Mouse (Mus musculus) CH12.LX (cell line): ENCODE results near the gene Ethe1. TPM values are rescaled to one million over a fixed set of nuclear protein-coding genes. Genes with fewer than 3 reads are reported as not detected.

Experiments used
- DNase-seq: peaks from one replicate; pipeline ENCODE4 v3.0.0-alpha.2; 2013; ENCODE audit errors: extremely low read depth
- H3K27ac ChIP-seq: 2 replicates; pipeline ENCODE4 v1.5.1; 2012; ENCODE audit warnings: low read depth, mild to moderate bottlenecking, control low read depth, moderate library complexity; ENCODE audit not compliant: insufficient read depth
- H3K27me3 ChIP-seq: replicated peaks from 2 replicates; pipeline ENCODE3; 2012; ENCODE audit warnings: inconsistent platforms
- H3K36me3 ChIP-seq, 2 experiments: replicated peaks in 1 of 2; 2 replicates each; pipeline versions ENCODE3 to v1.6.1; 2012; ENCODE audit warnings: inconsistent platforms in 1 of 2, low read length in 1 of 2, mild to moderate bottlenecking in 1 of 2, mixed read lengths in 1 of 2, moderate library complexity in 1 of 2; ENCODE audit not compliant: control insufficient read depth in 1 of 2, insufficient read depth in 1 of 2
- H3K4me1 ChIP-seq, 2 experiments: 2 replicates each; pipeline ENCODE4 v1.6.1; 2012; ENCODE audit warnings: inconsistent platforms in 1 of 2, moderate library complexity in 1 of 2; ENCODE audit not compliant: insufficient read depth in 2 of 2, control insufficient read depth in 1 of 2
- H3K4me2 ChIP-seq: 2 replicates; pipeline ENCODE4 v1.6.1; 2012; ENCODE audit warnings: low read depth, mild to moderate bottlenecking, control low read depth; ENCODE audit not compliant: poor library complexity, insufficient read depth, severe bottlenecking
- H3K4me3 ChIP-seq, 3 experiments: fragments of 150-350 bp in 1 of 3; sonication (generic) in 1 of 3; replicated peaks in 1 of 3; 2 replicates each; pipeline versions ENCODE3 to v1.5.1; 2011 to 2012; ENCODE audit warnings: low read depth in 2 of 3, low read length in 2 of 3, mild to moderate bottlenecking in 2 of 3, moderate library complexity in 2 of 3, control low read depth in 1 of 3, improper control_type of control experiment in 1 of 3, inconsistent platforms in 1 of 3, mixed read lengths in 1 of 3; ENCODE audit not compliant: poor library complexity in 1 of 3
- H3K79me2 ChIP-seq: replicated peaks from 2 replicates; pipeline ENCODE4 v1.6.1; 2012; ENCODE audit warnings: mild to moderate bottlenecking, moderate library complexity; ENCODE audit not compliant: control insufficient read depth, poor library complexity, insufficient read depth, severe bottlenecking; ENCODE audit errors: extremely low read depth
- H3K9ac ChIP-seq: 2 replicates; pipeline ENCODE4 v1.6.1; 2012; ENCODE audit warnings: low read depth, mild to moderate bottlenecking, control low read depth, moderate library complexity; ENCODE audit not compliant: insufficient read depth
- H3K9me3 ChIP-seq: replicated peaks from 2 replicates; pipeline ENCODE3; 2012; ENCODE audit warnings: low read length, inconsistent platforms, mixed read lengths
- BHLHE40 ChIP-seq: IDR thresholded peaks from 2 replicates; pipeline ENCODE4 v1.6.1; 2011; ENCODE audit warnings: mild to moderate bottlenecking, low read depth, low read length, improper control_type of control experiment
- CHD2 ChIP-seq: IDR thresholded peaks from 2 replicates; pipeline ENCODE4 v1.6.1; 2011; ENCODE audit warnings: low read length, improper control_type of control experiment
- ELF1 ChIP-seq: IDR thresholded peaks from 2 replicates; pipeline ENCODE4 v1.6.1; 2014; ENCODE audit warnings: low read depth, mild to moderate bottlenecking, inconsistent platforms, low read length, improper control_type of control experiment
- ETS1 ChIP-seq: conservative IDR thresholded peaks from 2 replicates; pipeline ENCODE4 v1.6.1; 2012; ENCODE audit warnings: low read depth, mild to moderate bottlenecking, inconsistent platforms, low read length, improper control_type of control experiment, moderate library complexity
- IRF4 ChIP-seq: IDR thresholded peaks from 2 replicates; pipeline ENCODE4 v1.6.1; 2014; ENCODE audit warnings: low read depth, mild to moderate bottlenecking, inconsistent platforms, low read length, improper control_type of control experiment
- JUND ChIP-seq: conservative IDR thresholded peaks from 2 replicates; pipeline ENCODE4 v1.6.1; 2011; ENCODE audit warnings: low read depth, low read length, improper control_type of control experiment
- KAT2A ChIP-seq: IDR thresholded peaks from 2 replicates; pipeline ENCODE4 v1.6.1; 2012; ENCODE audit warnings: low read length, improper control_type of control experiment, inconsistent platforms; ENCODE audit not compliant: insufficient replicate concordance
- MAFK ChIP-seq: IDR thresholded peaks from 2 replicates; pipeline ENCODE4 v1.6.1; 2011; ENCODE audit warnings: low read length, improper control_type of control experiment; ENCODE audit not compliant: insufficient replicate concordance
- MAX ChIP-seq: IDR thresholded peaks from 2 replicates; pipeline ENCODE4 v1.6.1; 2011; ENCODE audit warnings: low read length, improper control_type of control experiment
- NELFE ChIP-seq: IDR thresholded peaks from 2 replicates; pipeline ENCODE4 v1.6.1; 2011; ENCODE audit warnings: low read depth, low read length, improper control_type of control experiment
- NRF1 ChIP-seq: IDR thresholded peaks from 2 replicates; pipeline ENCODE4 v1.6.1; 2014; ENCODE audit warnings: low read depth, mild to moderate bottlenecking, inconsistent platforms, low read length, improper control_type of control experiment, moderate library complexity
- POLR2AphosphoS2 ChIP-seq: IDR thresholded peaks from 2 replicates; pipeline ENCODE4 v1.6.1; 2011; ENCODE audit warnings: low read depth, low read length, improper control_type of control experiment
- RCOR1 ChIP-seq: conservative IDR thresholded peaks from 2 replicates; pipeline ENCODE4 v1.6.1; 2012; ENCODE audit warnings: low read depth, mild to moderate bottlenecking, inconsistent platforms, low read length, improper control_type of control experiment
- ZC3H11A ChIP-seq: IDR thresholded peaks from 2 replicates; pipeline ENCODE4 v1.6.1; 2012; ENCODE audit warnings: low read depth, mild to moderate bottlenecking, inconsistent platforms, low read length, improper control_type of control experiment
- ZMIZ1 ChIP-seq: IDR thresholded peaks from 2 replicates; pipeline ENCODE4 v1.6.1; 2012; ENCODE audit warnings: low read depth, mild to moderate bottlenecking, inconsistent platforms, low read length, improper control_type of control experiment
- dilution Hi-C: fragments of 300-500 bp; cut with MboI; formaldehyde crosslinking; loops from 2 replicates; pipeline ENCODE4 v1.14.3; 2020; ENCODE audit warnings: low sequenced_read_pairs; ENCODE audit not compliant: extremely low pct_unique_long_range_greater_than_20kb, extremely low pct_ligation_motif_present
- in situ Hi-C: fragments of 300-500 bp; cut with MboI; formaldehyde crosslinking; loops from 3 replicates; pipeline ENCODE4 v1.14.3; 2019; ENCODE audit warnings: low sequenced_read_pairs, low pct_ligation_motif_present, low pct_unique_long_range_greater_than_20kb, mixed read lengths
- polyA plus RNA-seq: library from polyadenylated mRNA; unstranded; fragments of >175 nt; gene quantifications from 2 replicates; pipeline ENCODE4 v1.2.1, GENCODE M21; 2012; ENCODE audit warnings: low read depth; ENCODE audit not compliant: insufficient read length
- total RNA-seq, 2 experiments: library from RNA; depleted of rRNA; stranded (reverse); fragments of 300-350 nt in 1 of 2; fragments of >200 nt in 1 of 2; gene quantifications; 2 replicates each; pipeline ENCODE4 v1.2.3; 2012 to 2014

The Ethe1 gene
- total and polyA plus RNA-seq, 3 experiments: 22.8 to 32.0 (median 24.1) TPM

DNA sequence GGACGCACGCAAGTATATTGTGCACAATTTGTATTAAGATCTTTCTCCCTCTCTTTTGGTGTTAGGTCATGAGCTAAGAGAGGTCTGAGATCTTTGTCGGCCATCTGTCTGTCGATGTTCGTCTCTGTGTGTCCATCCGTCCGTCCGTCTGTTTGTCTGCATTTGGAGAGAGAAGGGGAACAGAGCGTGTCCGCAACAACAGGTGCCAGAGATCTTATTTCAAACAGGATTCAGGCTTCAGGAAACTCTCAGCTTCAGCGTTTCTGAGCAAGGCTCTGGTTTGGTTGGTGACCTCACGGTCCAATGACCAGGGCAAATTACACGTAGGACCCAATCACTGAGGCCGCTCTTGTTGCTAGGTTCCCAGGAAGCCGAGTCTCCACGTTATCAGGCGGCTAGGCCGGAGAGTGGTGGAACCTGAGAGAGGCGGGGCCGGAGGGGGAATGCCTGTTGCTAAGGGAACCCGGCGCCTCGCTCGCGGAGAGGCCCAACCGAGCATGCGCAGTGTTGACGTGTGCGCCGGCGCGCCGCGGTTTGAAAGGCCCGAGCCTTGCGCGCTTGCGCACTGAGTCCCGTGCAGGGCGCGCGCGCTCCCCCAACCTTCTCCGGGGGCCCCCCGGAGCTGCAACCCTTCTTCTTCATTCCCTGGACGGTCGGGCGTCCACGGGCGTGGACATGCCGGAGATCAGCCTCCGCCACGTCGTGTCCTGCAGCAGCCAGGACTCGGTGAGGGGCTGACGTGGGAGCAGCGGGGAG, 40.5 kb upstream of the Ethe1 start (continued):
- TF ChIP-seq KAT2A (peak; percentile 65; the same call in 1 of the 2 replicates), BHLHE40 (peak; percentile 91)

DNA sequence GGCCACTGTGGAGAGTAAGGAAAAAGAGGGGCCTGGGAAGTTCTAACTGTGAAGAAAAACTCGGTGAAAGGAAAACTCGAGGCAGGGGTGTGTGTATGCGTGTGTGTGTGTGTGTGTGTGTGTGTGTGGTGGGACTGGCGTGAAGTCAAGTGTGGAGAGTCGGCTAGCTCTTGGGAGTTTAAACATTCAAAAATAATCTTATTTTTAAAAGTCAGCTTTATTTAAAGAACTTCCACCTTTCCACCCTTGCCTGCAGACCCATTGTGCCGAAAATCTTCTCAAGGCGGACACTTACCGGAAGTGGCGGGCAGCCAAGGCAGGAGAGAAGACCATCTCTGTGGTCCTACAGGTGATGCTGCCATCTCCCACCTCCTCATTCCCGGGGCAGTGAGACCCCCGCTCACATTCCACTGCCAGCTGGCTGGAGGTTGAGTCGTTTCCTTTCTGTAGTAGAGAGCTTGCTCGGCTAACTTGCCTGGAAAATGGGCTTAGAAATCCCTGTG, 39.8 kb upstream of the Ethe1 start:
- no peak overlapping the region for H3K27ac ChIP-seq
- DNase-seq: no peak

GRCm38 (mm10) chr7:24551985-24552759, 35.2 kb upstream of the Ethe1 start:
- Histone ChIP-seq H3K27me3 (no peaks in the 10 kb centered on the region), H3K4me3 (no peak overlapping the region), H3K9me3 (peaks cover 7% of the 10 kb centered on the region), H3K4me2 (no peak overlapping the region), H3K79me2 (peaks cover 19% of the 10 kb centered on the region), H3K36me3 (peaks cover 46 to 82% of the 10 kb centered on the region in 2 experiments), H3K9ac (no peak overlapping the region), H3K27ac (no peak overlapping the region), H3K4me1 (peaks cover 16 to 66% of the 10 kb centered on the region in 2 experiments)
- DNase-seq: no peak
- dilution Hi-C loops (no loop called here), in situ Hi-C loops (no loop called here)
- TF ChIP-seq MAFK (no peak), ZC3H11A (no peak), IRF4 (no peak), POLR2AphosphoS2 (no peak), RCOR1 (no peak)

More for the DNA sequence above, 39.8 kb upstream of the Ethe1 start:
- in situ Hi-C loops (no loop called here), dilution Hi-C loops (no loop called here)
- Histone ChIP-seq H3K4me1 (peaks cover 3 to 46% of the 10 kb centered on the region in 2 experiments; a peak in 3 of 4 replicates), H3K9me3 (peaks cover 6% of the 10 kb centered on the region), H3K9ac (peak overlapping the region; percentile 93), H3K4me2 (peak overlapping the region; percentile 52), H3K79me2 (peaks cover 18% of the 10 kb centered on the region), H3K27me3 (no peaks in the 10 kb centered on the region), H3K4me3 (peak overlapping the region; percentile 70 to 97 (median 89)), H3K36me3 (peaks cover 29 to 47% of the 10 kb centered on the region in 2 experiments)
- TF ChIP-seq ELF1 (peak; percentile 59; the same call in 1 of the 2 replicates), NELFE (no peak), CHD2 (no peak), JUND (no peak), ZMIZ1 (0 out of 2 replicates have a peak, but pooled peaks have one; percentile 57), NRF1 (0 out of 2 replicates have a peak, but pooled peaks have one; percentile 9), ETS1 (no peak), MAX (0 out of 2 replicates have a peak, but pooled peaks have one; percentile 4)
